Mouse (Mus musculus) erythroblast, embryonic 14.5 days (primary cell): ENCODE results near the gene Foxj2.

ENCODE experiments used
- GATA1 ChIP-seq: IDR thresholded peaks from 2 replicates; pipeline ENCODE4 v1.6.1; 2012; ENCODE audit warnings: low read length, inconsistent platforms, mixed read lengths
- TAL1 ChIP-seq: IDR thresholded peaks from 3 replicates; pipeline ENCODE4 v1.6.1; 2012; ENCODE audit warnings: low read length, inconsistent platforms, mixed read lengths

DNA sequence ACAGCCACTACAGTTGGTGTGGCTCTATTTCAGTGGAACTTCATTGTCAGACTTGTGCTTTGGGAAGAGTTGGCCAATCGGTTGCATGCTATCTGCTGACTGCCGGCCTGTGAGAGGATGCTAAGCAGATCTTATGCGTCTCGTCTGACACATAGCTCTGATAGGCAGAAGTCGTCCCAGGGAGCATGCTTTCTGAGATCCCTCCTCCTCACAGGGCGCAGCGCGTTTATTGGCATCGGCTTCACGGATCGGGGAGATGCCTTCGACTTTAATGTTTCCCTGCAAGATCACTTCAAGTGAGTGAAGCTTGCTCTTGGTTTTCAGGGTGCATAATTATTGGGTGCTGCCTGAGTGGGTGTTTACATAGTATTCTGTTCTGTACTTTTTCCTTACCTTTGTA, 61.6 kb downstream of the Foxj2 start:
- TF ChIP-seq GATA1: no peak
- no peak for TF ChIP-seq TAL1
